17 mouse cellular contexts compared by ENCODE assay signal in genomic region chr9:111427891-111428555, GRCm38 (mm10). TPM values are rescaled to one million over a fixed set of nuclear protein-coding genes. Genes with fewer than 3 reads are reported as not detected.
A peak's percentile ranks its signal among the peaks of the same experiment; 100 is the strongest.
DNase-seq lines count a peak whose midpoint lies in the region; ATAC-seq and TF ChIP-seq lines count a peak whose summit lies in the region.
"Had no signal": no experiment of that assay in that cellular context is flagged by ENCODE, and none has a peak within 500 bp of the region (broad histone marks: within the 10 kb centered on the region; RNA-seq: fewer than 3 reads in every experiment).

No protein-coding gene starts in this region.

- no peak overlapping the region for H3K4me2 ChIP-seq in hindbrain, postnatal 0 days (ENCODE audit: low read depth, low read length)
- H3K4me2 ChIP-seq in liver, postnatal 0 days (ENCODE audit: low read depth, low read length): no peak overlapping the region
- no peak overlapping the region for H3K4me2 ChIP-seq in liver, embryonic 11.5 days
- H3K4me2 ChIP-seq: embryonic facial prominence, embryonic 12.5 days; neural tube, embryonic 15.5 days had no signal

- H3K9me3 ChIP-seq in hindbrain, postnatal 0 days (ENCODE audit: low read length): no peaks in the 10 kb centered on the region
- no peaks in the 10 kb centered on the region for H3K9me3 ChIP-seq in hindbrain, embryonic 10.5 days
- H3K9me3 ChIP-seq in liver, postnatal 0 days (ENCODE audit: low read length): no peaks in the 10 kb centered on the region
- no peaks in the 10 kb centered on the region for H3K9me3 ChIP-seq in liver, embryonic 11.5 days (ENCODE audit: control insufficient read depth, low read length)
- H3K9me3 ChIP-seq in E14TG2a.4 (ENCODE audit: low read length): no peaks in the 10 kb centered on the region
- H3K9me3 ChIP-seq: embryonic facial prominence, embryonic 12.5 days; forebrain, embryonic 10.5 days; neural tube, embryonic 15.5 days had no signal

- no peak overlapping the region for H3K4me3 ChIP-seq in hindbrain, postnatal 0 days (ENCODE audit: low read length)
- H3K4me3 ChIP-seq in hindbrain, embryonic 10.5 days: no peak overlapping the region
- H3K4me3 ChIP-seq in liver, postnatal 0 days (ENCODE audit: low read depth, low read length): no peak overlapping the region
- H3K4me3 ChIP-seq in liver, embryonic 11.5 days (ENCODE audit: low read depth, low read length): no peak overlapping the region
- H3K4me3 ChIP-seq in E14TG2a.4 (replicated peaks; ENCODE audit: low read length): no peak overlapping the region
- H3K4me3 ChIP-seq: embryonic facial prominence, embryonic 12.5 days; forebrain, embryonic 10.5 days; neural tube, embryonic 15.5 days had no signal

- WGBS in hindbrain, postnatal 0 days: 74% methylated on average over 9 of the region's 9 CpGs
- WGBS in hindbrain, embryonic 10.5 days: 84% methylated on average over 9 of the region's 9 CpGs
- 74% methylated on average over 9 of the region's 9 CpGs for WGBS in liver, postnatal 0 days (ENCODE audit: insufficient replicate concordance)
- 79% methylated on average over 9 of the region's 9 CpGs for WGBS in liver, embryonic 11.5 days

- no peaks in the 10 kb centered on the region for H3K27me3 ChIP-seq in hindbrain, postnatal 0 days (ENCODE audit: insufficient read depth, low read length)
- H3K27me3 ChIP-seq in hindbrain, embryonic 10.5 days (ENCODE audit: insufficient read depth, poor library complexity, severe bottlenecking): no peaks in the 10 kb centered on the region
- H3K27me3 ChIP-seq in liver, postnatal 0 days (ENCODE audit: insufficient read depth, low read length): no peaks in the 10 kb centered on the region
- H3K27me3 ChIP-seq in liver, embryonic 11.5 days (replicated peaks; ENCODE audit: control insufficient read depth, insufficient read depth, low read length): no peaks in the 10 kb centered on the region
- 0 out of 2 replicates have a peak, but pooled peaks cover 2% of the 10 kb centered on the region for H3K27me3 ChIP-seq in E14TG2a.4 (ENCODE audit: insufficient read depth, low read length)
- H3K27me3 ChIP-seq: embryonic facial prominence, embryonic 12.5 days; neural tube, embryonic 15.5 days had no signal

- peak; percentile 42 for DNase-seq in hindbrain, postnatal 0 days (ENCODE audit: low spot score)
- no peak for DNase-seq in hindbrain, embryonic 10.5 days (ENCODE audit: low spot score)
- peak; percentile 26 for DNase-seq in liver, postnatal 0 days
- no peak for DNase-seq in liver, embryonic 11.5 days (ENCODE audit: low spot score)
- peak; percentile 46 for DNase-seq in R1 (ENCODE audit: low read depth, low spot score)
- DNase-seq in T-cell, adult 2 months (ENCODE audit: low spot score): no peak
- DNase-seq in adrenal gland, postnatal 25 days: no peak
- DNase-seq: cerebellum, adult 8-10 months; gastrocnemius, postnatal 14 days; heart, postnatal 10 days; lung, postnatal 10 days had no signal

- H3K9ac ChIP-seq in hindbrain, postnatal 0 days (replicated peaks; ENCODE audit: low read length): no peak overlapping the region
- H3K9ac ChIP-seq in liver, postnatal 0 days (replicated peaks): no peak overlapping the region
- no peak overlapping the region for H3K9ac ChIP-seq in liver, embryonic 11.5 days (ENCODE audit: low read depth, low read length)
- H3K9ac ChIP-seq: embryonic facial prominence, embryonic 12.5 days; neural tube, embryonic 15.5 days had no signal

- no peak for ATAC-seq in hindbrain, postnatal 0 days
- ATAC-seq in liver, postnatal 0 days: no peak
- no peak for ATAC-seq in liver, embryonic 11.5 days (replicated peaks; ENCODE audit: low FRiP score)
- ATAC-seq: activated CD4-positive, CD25-positive, alpha-beta regulatory T cell, adult 4 months; inflammation-experienced regulatory T-cells, adult 6 months had no signal

- no peaks in the 10 kb centered on the region for H3K36me3 ChIP-seq in hindbrain, postnatal 0 days (ENCODE audit: insufficient read depth, low read length)
- no peaks in the 10 kb centered on the region for H3K36me3 ChIP-seq in hindbrain, embryonic 10.5 days
- H3K36me3 ChIP-seq in liver, postnatal 0 days (replicated peaks; ENCODE audit: insufficient read depth, low read length): no peaks in the 10 kb centered on the region
- no peaks in the 10 kb centered on the region for H3K36me3 ChIP-seq in liver, embryonic 11.5 days (ENCODE audit: control insufficient read depth, insufficient read depth, low read length)
- no peaks in the 10 kb centered on the region for H3K36me3 ChIP-seq in E14TG2a.4 (ENCODE audit: insufficient read depth, low read length)
- H3K36me3 ChIP-seq: embryonic facial prominence, embryonic 12.5 days; forebrain, embryonic 10.5 days; neural tube, embryonic 15.5 days had no signal

- 0 out of 2 replicates have a peak overlapping the region, but pooled peaks have one; percentile 20 for H3K27ac ChIP-seq in hindbrain, postnatal 0 days
- H3K27ac ChIP-seq in hindbrain, embryonic 10.5 days: no peak overlapping the region
- H3K27ac ChIP-seq in liver, postnatal 0 days (ENCODE audit: low read depth): no peak overlapping the region
- H3K27ac ChIP-seq in liver, embryonic 11.5 days (ENCODE audit: low read depth, low read length): no peak overlapping the region
- H3K27ac ChIP-seq: embryonic facial prominence, embryonic 12.5 days; forebrain, embryonic 10.5 days; neural tube, embryonic 15.5 days had no signal

- no peak for TF ChIP-seq EP300 in liver, postnatal 0 days (IDR thresholded peaks at IDR 0.05; ENCODE audit: low read depth)

- no peaks in the 10 kb centered on the region for H3K4me1 ChIP-seq in hindbrain, postnatal 0 days (ENCODE audit: insufficient read depth, low read length)
- peaks cover 16% of the 10 kb centered on the region for H3K4me1 ChIP-seq in hindbrain, embryonic 10.5 days (replicated peaks)
- no peaks in the 10 kb centered on the region for H3K4me1 ChIP-seq in liver, postnatal 0 days (ENCODE audit: insufficient read depth)
- H3K4me1 ChIP-seq in liver, embryonic 11.5 days (replicated peaks; ENCODE audit: control insufficient read depth, insufficient read depth, low read length): no peaks in the 10 kb centered on the region
- H3K4me1 ChIP-seq in E14TG2a.4 (replicated peaks; ENCODE audit: low read depth, low read length): no peaks in the 10 kb centered on the region
- H3K4me1 ChIP-seq: embryonic facial prominence, embryonic 12.5 days had no signal

- TF ChIP-seq CTCF in hindbrain, postnatal 0 days (IDR thresholded peaks at IDR 0.05; ENCODE audit: low read depth): peak; percentile 55
- TF ChIP-seq CTCF in liver, postnatal 0 days (IDR thresholded peaks at IDR 0.05; ENCODE audit: low read depth): peak; percentile 63
- TF ChIP-seq CTCF in E14TG2a.4 (conservative IDR thresholded peaks at IDR 0.05; ENCODE audit: low read length): peak; percentile 45

RNA-seq across cellular contexts. Expression of gene Dclk3, which starts 10.9 kb away (rescaled TPM):
- 9.2 and 13.1 TPM in 2 replicates for total RNA-seq in hindbrain, postnatal 0 days (2014; rRNA removed)
- polyA plus RNA-seq in hindbrain, postnatal 0 days (2015; fragmentation: Nextera tagmentation; extraction: Ambion mirVana): 8.8 and 9.9 TPM in 2 replicates
- 0.30 and 0.35 TPM in 2 replicates for polyA plus RNA-seq in hindbrain, embryonic 10.5 days (2016; fragmentation: Nextera tagmentation; extraction: Ambion mirVana)
- polyA plus RNA-seq in liver, postnatal 0 days (2015; fragmentation: Nextera tagmentation; extraction: Ambion mirVana): 0.27 and 0.32 TPM in 2 replicates
- polyA plus RNA-seq in liver, embryonic 11.5 days (2014; fragmentation: Nextera tagmentation; extraction: Ambion mirVana): 0.07 and 0.19 TPM in 2 replicates
- 1.4 and 1.7 TPM in 2 replicates for total RNA-seq in adrenal gland, postnatal 25 days (2021)
- polyA plus RNA-seq: activated CD4-positive, CD25-positive, alpha-beta regulatory T cell, adult 4 months; inflammation-experienced regulatory T-cells, adult 6 months had no signal

Comparison
In these comparisons a context has a peak if more than half of its experiments do, and no peak if none do; other contexts are left out.
1. DNase-seq: peak in hindbrain, postnatal 0 days (single experiment), liver, postnatal 0 days (single experiment) and R1 (single experiment); none in hindbrain, embryonic 10.5 days (single experiment), liver, embryonic 11.5 days (single experiment), T-cell, adult 2 months (single experiment) and adrenal gland, postnatal 25 days (single experiment).
2. Peak in every context shown above with its lines, with median percentiles within 50 percentile points of each other: CTCF ChIP-seq.